Mouse (Mus musculus): ENCODE measurements around the gene Fam20b. TPM values are rescaled to one million over a fixed set of nuclear protein-coding genes. Genes with fewer than 3 reads are reported as not detected.
A peak's percentile ranks its signal among the peaks of the same experiment; 100 is the strongest.

Fam20b gene
- polyA plus RNA-seq, 1 experiment from 2014 or later: 28.2 TPM

DNA sequence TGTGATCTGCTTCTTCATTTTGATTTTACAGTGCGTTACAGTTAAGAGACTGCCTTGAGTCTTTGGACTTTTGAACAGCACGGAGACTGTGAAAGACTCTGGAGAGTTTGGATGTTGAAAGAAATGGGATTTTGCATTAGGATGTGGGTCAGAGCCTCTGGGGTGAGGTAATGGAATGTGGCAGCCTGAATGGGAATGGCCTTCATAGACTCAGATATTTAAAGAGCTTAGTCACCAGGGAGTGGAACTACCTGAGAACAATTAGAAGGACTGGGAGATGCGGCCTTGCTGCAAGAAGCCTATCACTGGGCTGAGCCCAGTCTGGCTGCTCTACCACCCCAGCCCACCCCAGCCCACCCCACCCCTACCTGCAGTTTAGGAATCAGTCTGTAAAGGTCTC, 41.7 kb downstream of the Fam20b start:
- 85% methylated on average over 3 of the region's 3 CpGs for WGBS
- H3K9ac ChIP-seq: no peak overlapping the region
- peaks cover 11% of the 10 kb centered on the region for H3K27me3 ChIP-seq
- H3K36me3 ChIP-seq: peaks cover 26% of the 10 kb centered on the region
- no peak overlapping the region for H3K27ac ChIP-seq (replicated peaks)
- no peaks in the 10 kb centered on the region for H3K9me3 ChIP-seq
- H3K4me1 ChIP-seq (replicated peaks): peaks cover 21% of the 10 kb centered on the region
- no peak for ATAC-seq (ENCODE audit: low read depth)
- H3K4me3 ChIP-seq: no peak overlapping the region
- H3K4me2 ChIP-seq: no peak overlapping the region

DNA sequence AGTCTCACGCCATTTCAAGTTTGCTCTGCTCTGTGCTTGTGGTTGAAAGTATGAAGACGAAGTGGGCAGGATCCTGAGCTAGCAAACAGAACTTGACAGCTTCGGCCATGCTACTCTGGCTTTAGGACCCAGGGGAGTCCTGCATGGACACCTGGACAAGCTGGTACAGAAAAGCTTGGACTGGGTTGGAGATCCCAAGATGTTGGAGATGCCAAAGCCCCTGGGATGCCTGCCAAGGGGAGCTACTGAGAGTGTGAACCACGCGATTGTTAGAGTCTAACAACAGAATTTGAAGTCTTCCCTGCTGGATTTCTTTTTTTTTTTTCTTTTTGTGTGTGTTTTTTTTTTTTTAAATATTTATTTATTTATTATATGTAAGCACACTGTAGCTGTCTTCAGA, 42.3 kb downstream of the Fam20b start:
- H3K4me3 ChIP-seq: no peak overlapping the region

DNA sequence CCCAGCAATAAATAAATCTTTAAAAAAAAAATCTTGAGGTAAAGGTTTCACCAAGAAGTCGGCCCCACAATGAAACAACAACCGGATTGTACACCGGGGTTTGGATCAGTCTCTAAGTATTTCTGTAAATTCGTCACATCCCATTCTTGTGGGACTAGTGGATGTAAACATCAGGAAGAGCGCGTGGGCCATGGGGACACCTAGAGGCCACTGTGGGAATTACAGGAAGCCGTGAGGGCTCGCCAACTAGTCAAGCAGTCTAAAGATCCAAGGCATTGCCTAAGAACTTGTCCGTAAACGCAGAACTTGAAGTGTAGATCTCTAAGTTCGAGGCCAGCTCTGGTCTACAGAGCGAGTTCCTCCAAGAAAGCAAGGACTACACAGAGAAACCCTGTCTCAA, 42.7 kb downstream of the Fam20b start:
- Histone ChIP-seq H3K4me2 (no peak overlapping the region), H3K9me3 (no peaks in the 10 kb centered on the region), H3K9ac (no peak overlapping the region), H3K27ac (replicated peaks) (no peak overlapping the region), H3K4me1 (replicated peaks) (peaks cover 21% of the 10 kb centered on the region), H3K36me3 (peaks cover 22% of the 10 kb centered on the region), H3K4me3 (no peak overlapping the region), H3K27me3 (peaks cover 11% of the 10 kb centered on the region)
- 35% methylated on average over 12 of the region's 12 CpGs for WGBS
- no peak for ATAC-seq (ENCODE audit: low read depth)

More for the DNA sequence above, 42.3 kb downstream of the Fam20b start:
- no peak for ATAC-seq (ENCODE audit: low read depth)
- Histone ChIP-seq H3K9ac (no peak overlapping the region), H3K27me3 (peaks cover 11% of the 10 kb centered on the region), H3K4me1 (replicated peaks) (peaks cover 21% of the 10 kb centered on the region), H3K36me3 (peaks cover 26% of the 10 kb centered on the region), H3K4me2 (no peak overlapping the region), H3K9me3 (no peaks in the 10 kb centered on the region), H3K27ac (replicated peaks) (no peak overlapping the region)
- WGBS: 86% methylated on average over 5 of the region's 5 CpGs

- 0 out of 2 replicates have a peak, but pooled peaks cover 6% of the 10 kb centered on the region for H3K36me3 ChIP-seq
- H3K4me2 ChIP-seq: peak within 1 kb of the TSS; percentile 98
- peaks cover 11% of the 10 kb centered on the region for H3K27me3 ChIP-seq
- peak within 1 kb of the TSS; percentile 54 for H3K4me3 ChIP-seq
- peak; percentile 68 for ATAC-seq (ENCODE audit: low read depth)
- peaks cover 21% of the 10 kb centered on the region for H3K4me1 ChIP-seq (replicated peaks)
- no peaks in the 10 kb centered on the region for H3K9me3 ChIP-seq
- no peak within 1 kb of the TSS for H3K27ac ChIP-seq (replicated peaks)
- WGBS: 9% methylated on average over 37 of the region's 37 CpGs
- peak within 1 kb of the TSS; percentile 73 for H3K9ac ChIP-seq
Observed at GRCm38 (mm10) chr1:156674195-156675000, 44.5 kb downstream of the Fam20b start, which contains the start of gene Tor3a. Gene Tor3a (minus strand): TSS chr1:156674356.

- Histone ChIP-seq H3K27ac (replicated peaks) (no peak overlapping the region), H3K27me3 (peaks cover 11% of the 10 kb centered on the region), H3K4me2 (peak overlapping the region; percentile 98), H3K9me3 (no peaks in the 10 kb centered on the region), H3K9ac (peak overlapping the region; percentile 73), H3K4me3 (peak overlapping the region; percentile 54), H3K36me3 (0 out of 2 replicates have a peak, but pooled peaks cover 2% of the 10 kb centered on the region), H3K4me1 (replicated peaks) (peaks cover 23% of the 10 kb centered on the region)
- peak; percentile 52 for ATAC-seq (ENCODE audit: low read depth)
- WGBS: under 1% methylated on average over 29 of the region's 29 CpGs
Observed at GRCm38 (mm10) chr1:156673476-156674194, 45.3 kb downstream of the Fam20b start.

DNA sequence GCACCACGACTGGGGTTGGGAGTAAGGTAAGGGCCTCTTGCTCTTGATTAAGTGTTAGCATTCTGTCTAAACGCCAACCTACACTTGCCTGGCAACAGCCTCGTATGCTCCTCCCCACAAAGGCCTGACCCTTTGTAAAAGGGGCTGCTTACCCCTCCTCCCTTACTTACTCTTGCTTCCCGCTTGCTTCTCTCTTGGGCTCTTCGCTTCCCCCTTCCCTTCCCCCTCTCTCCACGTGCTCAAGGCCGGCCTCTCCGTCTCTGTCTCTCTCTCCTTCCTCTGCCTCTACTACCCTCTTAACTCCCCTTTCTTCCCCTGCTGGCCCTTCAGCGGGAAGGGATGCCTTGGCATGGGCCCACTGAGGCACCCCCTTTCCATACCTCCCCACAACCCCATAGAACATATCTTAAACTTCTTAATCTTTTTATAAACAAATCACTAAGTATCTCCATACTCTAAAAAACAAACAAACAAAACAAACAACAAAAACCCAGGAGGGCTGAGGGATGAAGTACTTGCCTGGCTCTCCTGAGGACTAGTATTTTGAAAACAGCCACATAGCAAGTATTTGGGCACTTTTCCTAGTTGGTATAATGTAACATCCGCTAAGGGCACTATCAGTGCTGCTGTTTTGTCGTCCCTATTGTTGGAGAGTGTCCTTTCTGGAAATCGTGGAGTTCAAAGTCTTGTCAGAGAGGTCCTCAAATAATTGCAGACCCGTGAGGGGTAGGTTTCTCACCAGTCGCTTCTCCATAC, 46.0 kb downstream of the Fam20b start:
- H3K9me3 ChIP-seq: no peaks in the 10 kb centered on the region
- peak overlapping the region; percentile 98 for H3K4me2 ChIP-seq
- ATAC-seq (ENCODE audit: low read depth): no peak
- WGBS: 4% methylated on average over 14 of the region's 14 CpGs
- peak overlapping the region; percentile 73 for H3K9ac ChIP-seq
- peaks cover 11% of the 10 kb centered on the region for H3K27me3 ChIP-seq
- H3K4me3 ChIP-seq: peak overlapping the region; percentile 54
- H3K36me3 ChIP-seq: no peaks in the 10 kb centered on the region
- H3K4me1 ChIP-seq (replicated peaks): peaks cover 28% of the 10 kb centered on the region
- H3K27ac ChIP-seq (replicated peaks): no peak overlapping the region

DNA sequence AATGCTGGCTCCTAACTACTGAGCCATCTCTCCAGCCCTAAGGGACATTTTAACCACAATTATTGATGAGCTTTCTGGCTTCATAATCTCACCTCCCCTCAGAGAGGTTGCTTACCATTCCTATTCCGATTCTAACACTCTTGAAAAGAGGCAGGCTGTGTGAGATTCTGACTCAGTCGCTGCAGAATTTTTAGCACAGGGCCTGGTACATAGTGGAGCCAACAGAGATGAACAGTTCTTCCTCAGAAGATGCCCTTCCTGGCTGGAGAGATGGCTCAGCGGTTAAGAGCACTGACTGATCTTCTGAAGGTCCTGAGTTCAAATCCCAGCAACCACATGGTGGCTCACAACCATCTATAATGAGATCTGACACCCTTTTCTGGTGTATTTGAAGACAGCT, 47.0 kb downstream of the Fam20b start:
- no peak overlapping the region for H3K9ac ChIP-seq
- WGBS: 95% methylated on average over 3 of the region's 3 CpGs
- H3K4me1 ChIP-seq (replicated peaks): peaks cover 28% of the 10 kb centered on the region
- no peaks in the 10 kb centered on the region for H3K36me3 ChIP-seq
- no peak overlapping the region for H3K4me3 ChIP-seq
- no peak overlapping the region for H3K4me2 ChIP-seq
- H3K27me3 ChIP-seq: peaks cover 11% of the 10 kb centered on the region
- ATAC-seq (ENCODE audit: low read depth): no peak
- H3K9me3 ChIP-seq: no peaks in the 10 kb centered on the region
- no peak overlapping the region for H3K27ac ChIP-seq (replicated peaks)

DNA sequence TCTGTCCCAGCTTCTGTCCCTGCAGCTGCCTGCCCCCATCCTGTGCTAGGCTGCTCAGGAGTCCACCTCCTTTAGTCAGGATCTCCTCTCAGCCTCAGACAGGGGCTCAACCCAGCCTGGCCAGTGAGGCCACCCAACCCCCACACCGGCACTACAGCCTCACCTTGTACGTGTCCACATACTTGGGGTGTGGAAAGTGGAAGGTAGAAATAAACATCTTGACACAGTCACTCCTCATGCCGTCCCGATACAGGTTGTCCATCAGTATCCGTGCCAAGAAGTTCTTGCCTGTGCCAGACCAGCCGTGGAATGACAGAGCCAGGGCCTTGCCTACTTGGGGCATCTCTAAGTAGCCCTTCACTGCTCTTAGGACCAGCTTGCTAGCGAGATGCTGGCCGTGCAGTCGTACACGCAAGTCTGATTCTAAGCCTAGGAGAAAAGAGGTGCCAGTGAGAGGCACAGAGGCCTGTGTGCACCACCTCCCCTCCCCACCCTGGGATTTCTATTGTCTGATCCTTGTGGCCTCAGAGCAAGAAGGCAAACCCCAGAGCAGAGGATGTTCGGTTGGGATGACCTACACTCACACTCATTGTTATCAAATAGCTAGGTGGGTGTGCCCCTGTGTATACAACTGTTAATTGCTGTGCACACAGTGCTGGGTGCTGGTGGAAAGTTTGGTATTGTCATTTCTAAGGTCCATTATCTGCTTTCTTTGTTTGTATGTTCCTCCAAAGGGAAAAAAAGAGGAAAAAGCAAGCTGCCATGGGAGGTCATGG, 49.5 kb downstream of the Fam20b start:
- WGBS: 41% methylated on average over 11 of the region's 11 CpGs
- peaks cover 6% of the 10 kb centered on the region for H3K27me3 ChIP-seq
- ATAC-seq (ENCODE audit: low read depth): no peak

DNA sequence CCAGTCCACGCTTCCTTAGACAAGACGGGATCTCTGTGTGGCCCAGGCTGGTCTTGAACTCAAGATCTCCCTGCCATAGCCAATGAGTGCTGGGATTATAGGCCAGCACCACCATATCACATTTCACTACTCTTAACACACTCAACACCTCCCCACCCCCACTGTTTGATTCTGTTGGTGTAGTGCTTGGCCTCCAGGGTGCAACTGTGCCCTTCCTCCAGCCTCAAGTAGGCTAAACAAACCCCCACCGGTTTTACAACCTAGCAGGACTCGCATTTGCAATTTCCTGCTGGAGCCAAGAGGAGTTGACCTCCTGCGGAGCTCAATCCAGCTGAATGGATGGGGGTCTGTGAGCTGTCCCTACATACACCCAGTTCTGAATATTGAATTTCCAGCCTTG, 50.3 kb downstream of the Fam20b start:
- H3K36me3 ChIP-seq: no peaks in the 10 kb centered on the region
- H3K27me3 ChIP-seq: peaks cover 6% of the 10 kb centered on the region
- no peak for ATAC-seq (ENCODE audit: low read depth)
- H3K9ac ChIP-seq: no peak overlapping the region
- 24% methylated on average over 5 of the region's 5 CpGs for WGBS
- H3K4me1 ChIP-seq (replicated peaks): peaks cover 17% of the 10 kb centered on the region
- H3K4me2 ChIP-seq: no peak overlapping the region
- H3K27ac ChIP-seq (replicated peaks): no peak overlapping the region
- H3K4me3 ChIP-seq: no peak overlapping the region
- H3K9me3 ChIP-seq: no peaks in the 10 kb centered on the region

More for the DNA sequence above, 49.5 kb downstream of the Fam20b start:
- Histone ChIP-seq H3K4me1 (replicated peaks) (peaks cover 25% of the 10 kb centered on the region), H3K9ac (no peak overlapping the region), H3K4me2 (no peak overlapping the region), H3K27ac (replicated peaks) (no peak overlapping the region), H3K36me3 (no peaks in the 10 kb centered on the region), H3K9me3 (no peaks in the 10 kb centered on the region), H3K4me3 (no peak overlapping the region)

- Histone ChIP-seq H3K4me2 (no peak overlapping the region), H3K4me1 (replicated peaks) (0 out of 2 replicates have a peak, but pooled peaks cover 7% of the 10 kb centered on the region), H3K4me3 (no peak overlapping the region), H3K27me3 (no peaks in the 10 kb centered on the region), H3K9ac (no peak overlapping the region), H3K9me3 (no peaks in the 10 kb centered on the region), H3K36me3 (no peaks in the 10 kb centered on the region), H3K27ac (replicated peaks) (no peak overlapping the region)
- WGBS: 88% methylated on average over 23 of the region's 23 CpGs
- ATAC-seq (ENCODE audit: low read depth): no peak
Observed at GRCm38 (mm10) chr1:156667141-156667926, 51.6 kb downstream of the Fam20b start.

GRCm38 (mm10) chr1:156665777-156666176, 53.1 kb downstream of the Fam20b start:
- WGBS: 91% methylated on average over 8 of the region's 8 CpGs
- H3K36me3 ChIP-seq: peaks cover 7% of the 10 kb centered on the region; the same call in 1 of the 2 replicates
- H3K27me3 ChIP-seq: no peaks in the 10 kb centered on the region
- no peaks in the 10 kb centered on the region for H3K9me3 ChIP-seq
- no peak overlapping the region for H3K4me3 ChIP-seq
- no peak overlapping the region for H3K4me2 ChIP-seq
- 0 out of 2 replicates have a peak, but pooled peaks cover 7% of the 10 kb centered on the region for H3K4me1 ChIP-seq (replicated peaks)
- H3K27ac ChIP-seq (replicated peaks): no peak overlapping the region
- no peak for ATAC-seq (ENCODE audit: low read depth)
- H3K9ac ChIP-seq: no peak overlapping the region
